Mouse (Mus musculus) liver, embryonic 18 days (tissue): ENCODE measurements around the gene Gm17720. TPM values are rescaled to one million over a fixed set of nuclear protein-coding genes. Genes with fewer than 3 reads are reported as not detected.

Source experiments
- polyA plus RNA-seq: library from polyadenylated mRNA; depleted of rRNA; stranded (reverse); fragments of >200 nt; gene quantifications from 2 replicates; pipeline ENCODE4 v1.2.3, GENCODE M21; 2012; rRNA removed

Gm17720 gene
- not detected in 2 replicates for polyA plus RNA-seq

DNA sequence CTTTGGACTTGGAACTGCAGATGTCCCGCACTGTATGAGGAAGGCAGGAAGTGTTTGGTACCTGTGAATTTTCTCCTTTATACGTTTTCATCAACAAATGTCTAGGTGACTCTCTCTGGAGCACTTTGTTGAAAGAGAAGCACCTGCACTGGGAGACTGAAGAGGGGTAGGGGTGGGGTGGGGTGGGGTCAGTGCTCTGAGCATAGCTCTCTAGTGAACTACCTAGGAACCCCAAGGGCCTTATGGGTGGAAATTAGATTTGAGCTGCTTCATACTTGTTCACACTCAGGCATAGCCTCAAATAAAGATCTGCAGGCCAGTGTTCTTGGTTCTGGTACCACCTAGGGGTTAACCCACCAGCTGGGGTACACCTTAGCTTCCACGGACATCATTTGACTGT lies at the start of gene Gm17720:
Gene Gm17720, minus strand, starts transcription at position 101 of the 400 bp plus-strand sequence.

DNA sequence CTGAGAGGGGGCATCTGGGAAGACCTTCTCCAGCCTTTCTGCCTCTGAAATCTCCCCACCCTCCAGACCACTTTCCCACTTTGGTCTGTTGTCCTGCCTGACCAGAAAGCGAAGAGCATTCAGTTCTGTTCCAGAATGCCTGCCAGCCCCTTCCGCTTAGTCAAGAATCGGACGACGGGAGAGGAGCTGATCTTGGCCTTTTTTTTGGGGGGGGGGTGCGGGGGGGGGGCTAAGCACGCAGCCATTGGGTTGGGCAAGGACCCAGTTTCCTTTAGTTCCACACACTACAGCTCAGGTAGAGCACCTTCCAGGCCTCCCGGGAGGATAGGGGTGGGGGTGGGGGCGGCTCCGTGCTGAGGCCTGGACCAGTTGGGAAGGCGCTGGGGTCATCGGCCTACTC lies 1.6 kb downstream of the Gm17720 start, which contains the start of gene Gm21964:
Gene Gm21964, plus strand, starts transcription at position 301 of the 400 bp plus-strand sequence.

DNA sequence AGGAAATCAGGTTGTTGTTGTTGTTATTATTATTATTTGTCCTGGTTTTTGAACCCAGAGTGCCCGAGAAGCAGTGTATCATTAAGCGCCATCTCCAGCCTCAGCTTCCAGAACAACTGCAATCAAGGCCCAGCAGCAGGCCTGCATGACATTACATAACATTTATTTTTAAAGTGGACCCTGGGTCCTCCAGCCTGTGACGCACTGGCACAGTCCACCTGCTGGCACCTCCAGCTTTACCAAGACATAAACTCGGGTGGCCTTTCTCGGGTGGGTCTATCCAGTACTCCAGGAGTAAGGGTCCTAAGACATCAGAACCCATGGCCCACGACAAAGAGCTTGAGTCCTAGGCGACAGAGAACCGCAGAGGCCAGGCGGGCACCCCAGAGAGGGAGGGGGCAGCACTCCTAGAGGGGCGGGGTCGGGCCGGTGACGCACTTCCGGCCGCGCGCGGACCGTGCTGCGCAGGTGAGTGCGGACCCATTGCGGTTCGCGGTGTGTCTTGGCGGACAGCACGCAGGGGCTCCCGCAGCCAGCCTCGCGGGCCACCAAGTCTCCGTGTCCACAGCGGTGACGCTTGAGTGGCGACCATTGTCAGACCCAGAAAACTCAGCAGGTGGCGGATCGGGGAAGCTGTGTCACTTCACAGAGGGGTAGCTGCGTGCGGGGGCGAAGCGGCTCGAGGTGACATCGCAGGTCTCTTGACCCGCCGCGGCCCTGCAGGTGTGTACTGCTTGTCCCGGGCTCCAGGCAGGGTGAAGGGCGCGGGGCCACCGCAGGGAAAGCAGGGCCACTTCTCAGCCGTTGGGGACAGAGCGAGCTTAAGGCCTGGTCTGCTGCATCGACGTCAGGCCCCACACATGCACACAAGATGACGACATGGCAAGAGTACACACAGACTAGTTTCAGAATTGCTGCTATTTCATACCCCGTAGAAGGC lies 23.0 kb downstream of the Gm17720 start, which contains the start of gene Zfp612:
Gene Zfp612, plus strand, starts transcription at position 465 of the 940 bp plus-strand sequence.

DNA sequence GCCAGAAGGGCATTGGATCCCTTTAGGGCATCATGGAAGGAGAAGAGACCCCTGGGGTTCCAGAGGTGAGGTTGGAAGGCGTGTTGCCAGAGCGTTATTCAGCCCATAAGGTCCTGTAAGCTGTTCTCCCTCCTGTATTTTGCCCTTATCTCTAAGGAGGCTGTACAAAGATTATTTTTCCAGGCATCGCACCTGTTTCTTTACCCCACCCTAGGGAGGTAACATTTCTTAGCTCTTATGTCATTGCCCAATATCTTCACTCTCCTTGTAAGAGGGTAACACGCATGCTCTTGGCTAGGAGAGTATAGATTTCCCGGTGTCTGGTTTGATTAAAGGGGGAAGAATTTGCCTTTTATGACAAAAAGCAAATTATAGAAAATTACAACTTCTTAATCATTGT lies 62.9 kb downstream of the Gm17720 start, which contains the start of gene Chst4:
Gene Chst4, minus strand, starts transcription at position 82 of the 400 bp plus-strand sequence.

Other genes starting within 250 kb of the Gm17720 start
- gene Phlpp2, start 234.2 kb downstream of the Gm17720 start, polyA plus RNA-seq = 4.3 and 5.0 TPM in 2 replicates
- 0.58 and 0.97 TPM in 2 replicates for gene Marveld3, start 140.6 kb downstream of the Gm17720 start, polyA plus RNA-seq
- 10.8 and 20.7 TPM in 2 replicates for gene Tat, start 112.3 kb downstream of the Gm17720 start, polyA plus RNA-seq
- gene Chst4, start 63.0 kb downstream of the Gm17720 start, polyA plus RNA-seq = 0.15 and 0.25 TPM in 2 replicates
- gene Zfp612, start 23.0 kb downstream of the Gm17720 start, polyA plus RNA-seq = 1.5 and 1.6 TPM in 2 replicates
- gene Gm21964, start 1.5 kb downstream of the Gm17720 start, polyA plus RNA-seq = not detected in 2 replicates
- gene Calb2, start 65.5 kb upstream of the Gm17720 start, polyA plus RNA-seq = 0.02 TPM in 1 of 2 replicates, not detected in the other
- gene Cmtr2, start 112.9 kb upstream of the Gm17720 start, polyA plus RNA-seq = 2.1 and 2.2 TPM in 2 replicates
- 0.31 and 0.43 TPM in 2 replicates for gene Hydin, start 164.2 kb upstream of the Gm17720 start, polyA plus RNA-seq